Mouse (Mus musculus): ENCODE results near the gene Fam214a.
"Not testable (repeated sequence)": the region's sequence is repeated elsewhere in the genome, so short reads cannot be mapped to it uniquely, and the experiment has no call there.

The Fam214a gene

GRCm38 (mm10) chr9:74981663-74982111, 29.0 kb downstream of the Fam214a start:
- DNase-seq (ENCODE audit: low read depth) = no peak

GRCm38 (mm10) chr9:74982193-74982592, 29.5 kb downstream of the Fam214a start:
- DNase-seq (ENCODE audit: low read depth) = no peak

GRCm38 (mm10) chr9:74982722-74983121, 30.0 kb downstream of the Fam214a start:
- DNase-seq (ENCODE audit: low read depth) = not testable (repeated sequence)

- DNase-seq (ENCODE audit: low read depth) = no peak
Measured at GRCm38 (mm10) chr9:74985173-74985715, 32.6 kb downstream of the Fam214a start.

DNA sequence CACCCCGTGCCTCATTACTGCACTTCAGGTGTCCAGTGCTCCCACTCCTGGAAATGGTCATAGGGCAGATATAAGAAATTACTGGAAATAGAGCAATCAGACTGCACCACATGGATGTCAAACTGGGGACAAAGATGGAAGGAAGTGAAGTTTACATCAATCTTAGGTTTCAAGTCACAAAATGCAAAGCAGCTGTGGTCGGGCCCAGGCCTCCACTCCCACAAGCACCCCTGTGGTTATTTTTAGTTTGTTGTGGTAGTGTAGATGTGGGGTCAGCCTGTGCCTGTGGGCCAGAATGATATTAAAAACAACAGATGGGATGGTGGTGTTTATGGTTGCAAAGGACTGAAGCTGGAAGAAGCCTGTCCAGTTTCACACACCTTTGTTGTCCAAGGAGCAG, 33.1 kb downstream of the Fam214a start:
- no peak for DNase-seq (ENCODE audit: low read depth)

GRCm38 (mm10) chr9:74988893-74989460, 36.3 kb downstream of the Fam214a start:
- DNase-seq (ENCODE audit: low read depth) = no peak

- DNase-seq (ENCODE audit: low read depth) = no peak
Measured at GRCm38 (mm10) chr9:74989990-74990389, 37.3 kb downstream of the Fam214a start.

DNA sequence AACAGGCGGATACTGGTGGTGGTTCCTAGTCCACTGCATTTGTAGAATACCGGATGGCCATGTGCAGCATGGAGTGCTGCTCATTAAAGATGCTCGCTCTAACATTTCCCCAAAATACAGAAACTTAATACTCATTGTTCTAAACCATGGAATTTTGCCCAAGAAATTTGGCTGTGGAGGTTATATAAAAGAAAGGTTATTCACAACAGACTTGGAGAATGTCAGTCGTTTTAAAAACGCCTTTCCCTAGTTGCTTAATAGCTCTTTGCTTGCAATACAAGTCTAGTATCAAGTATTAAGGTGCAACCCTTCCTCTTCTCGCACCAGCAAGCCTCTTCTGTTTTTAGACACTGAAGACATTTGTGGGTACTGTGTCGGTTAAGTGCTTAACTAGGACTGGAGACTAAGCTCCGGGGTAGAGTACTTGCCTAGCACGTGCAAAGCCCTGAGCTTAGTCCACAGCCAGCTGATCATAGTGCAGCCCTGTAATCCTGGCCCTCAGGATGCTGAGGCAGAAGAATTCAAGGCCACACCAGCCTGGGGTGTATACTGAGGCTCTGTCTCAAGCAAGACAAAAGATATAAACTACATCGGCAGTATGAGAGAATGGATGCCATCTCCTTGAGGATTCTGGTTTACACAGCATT, 42.0 kb downstream of the Fam214a start:
- no peak for DNase-seq (ENCODE audit: low read depth)

DNA sequence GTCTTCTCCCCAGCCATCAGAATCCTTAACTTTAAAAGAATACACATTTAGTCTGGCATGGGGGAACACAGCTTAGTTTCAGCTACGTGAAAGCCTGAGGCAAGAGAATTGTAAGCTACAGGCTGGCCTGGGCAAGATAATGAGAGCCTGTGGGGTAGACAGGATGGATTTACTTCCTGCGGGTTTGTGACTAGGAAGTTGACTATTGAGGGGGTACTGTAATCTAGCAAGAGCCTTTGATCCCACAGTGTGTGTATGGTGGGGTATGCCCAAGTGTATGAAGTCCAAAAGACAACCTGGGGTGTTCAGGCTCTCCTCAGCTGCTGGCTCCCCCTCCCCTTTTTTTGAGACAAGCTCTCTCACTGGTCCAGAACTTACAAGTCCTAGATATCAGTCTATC, 43.7 kb downstream of the Fam214a start:
- DNase-seq (ENCODE audit: low read depth) = no peak

DNA sequence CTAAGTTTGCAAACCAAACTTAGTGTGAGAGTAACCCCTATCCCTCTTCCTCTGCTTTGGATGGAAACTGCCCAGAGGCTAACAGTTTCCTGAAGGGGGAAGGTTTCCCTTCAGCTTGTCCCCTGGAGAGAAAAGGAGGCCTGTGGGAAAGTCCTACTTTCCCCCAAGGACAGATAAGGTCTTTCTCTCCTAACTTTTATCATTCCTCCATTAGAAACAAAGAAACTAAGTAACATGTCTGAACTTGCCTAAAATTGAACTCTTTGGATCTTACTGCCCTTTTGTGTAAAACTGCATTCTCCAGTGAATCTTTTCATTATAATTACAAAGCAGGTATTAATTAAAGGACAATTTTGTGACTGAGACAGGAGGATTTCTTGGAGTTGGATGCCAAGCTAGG, 45.3 kb downstream of the Fam214a start:
- no peak for DNase-seq (ENCODE audit: low read depth)

DNA sequence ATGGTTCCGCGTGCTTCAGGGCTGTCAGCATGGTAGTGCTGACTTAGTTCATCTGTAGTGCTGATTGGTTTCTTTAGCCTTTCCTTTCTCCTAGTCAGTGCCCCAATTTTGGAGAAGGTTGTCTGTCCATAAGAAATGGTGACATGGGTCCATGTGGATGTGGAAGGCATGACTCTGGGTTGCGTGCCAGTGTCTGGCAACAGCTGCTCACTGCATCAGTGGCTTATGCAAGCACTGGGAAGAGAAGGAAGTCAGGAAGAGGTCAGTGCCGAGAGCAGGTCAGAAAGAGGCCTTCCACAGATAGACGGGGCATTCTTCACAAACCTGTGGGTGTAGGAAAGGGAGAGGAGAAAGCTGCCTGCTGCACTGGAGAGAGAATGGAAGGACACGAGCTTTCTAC, 48.3 kb downstream of the Fam214a start:
- no peak for DNase-seq (ENCODE audit: low read depth)

- no peak for DNase-seq (ENCODE audit: low read depth)
Measured at GRCm38 (mm10) chr9:75001611-75002204, 49.0 kb downstream of the Fam214a start.

DNA sequence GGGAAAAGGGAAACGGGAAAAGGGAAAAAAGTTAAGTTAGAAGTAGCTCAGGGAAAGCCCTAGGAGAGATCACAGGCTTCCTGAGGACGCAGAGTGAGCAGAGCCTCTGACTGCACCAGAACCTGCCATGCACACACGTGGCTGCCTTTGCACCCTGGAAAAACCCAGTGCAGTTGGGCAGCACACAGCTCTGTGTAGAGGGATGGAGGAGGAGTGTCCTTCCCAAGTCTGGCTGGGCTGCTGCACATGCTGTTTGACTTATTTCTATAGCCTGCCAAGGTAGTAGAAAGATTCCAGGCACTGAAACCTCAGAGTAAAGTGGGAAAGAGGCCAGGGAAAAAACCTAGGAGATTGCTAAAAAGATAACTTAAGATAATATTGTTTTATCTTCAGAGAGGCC, 49.6 kb downstream of the Fam214a start:
- DNase-seq (ENCODE audit: low read depth) = no peak

DNA sequence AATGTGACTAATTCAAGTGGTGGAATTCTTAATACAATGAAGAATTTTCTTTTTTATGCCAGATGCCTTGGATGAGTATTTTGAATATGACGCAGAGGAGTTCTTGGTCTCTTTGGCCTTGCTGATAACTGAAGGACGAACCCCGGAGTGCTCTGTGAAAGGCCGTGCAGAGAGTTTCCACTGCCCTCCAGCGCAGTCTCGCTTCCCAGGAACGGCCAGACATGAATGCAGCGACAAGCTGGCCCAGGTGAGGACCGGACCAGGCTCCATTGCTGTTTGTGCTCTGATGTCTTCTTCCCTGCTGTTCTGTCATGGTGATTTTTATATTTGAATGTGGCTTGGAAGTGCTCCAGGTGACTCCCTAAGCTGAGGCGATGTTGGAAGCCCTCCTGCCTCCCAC, 51.5 kb downstream of the Fam214a start:
- no peak for DNase-seq (ENCODE audit: low read depth)

DNA sequence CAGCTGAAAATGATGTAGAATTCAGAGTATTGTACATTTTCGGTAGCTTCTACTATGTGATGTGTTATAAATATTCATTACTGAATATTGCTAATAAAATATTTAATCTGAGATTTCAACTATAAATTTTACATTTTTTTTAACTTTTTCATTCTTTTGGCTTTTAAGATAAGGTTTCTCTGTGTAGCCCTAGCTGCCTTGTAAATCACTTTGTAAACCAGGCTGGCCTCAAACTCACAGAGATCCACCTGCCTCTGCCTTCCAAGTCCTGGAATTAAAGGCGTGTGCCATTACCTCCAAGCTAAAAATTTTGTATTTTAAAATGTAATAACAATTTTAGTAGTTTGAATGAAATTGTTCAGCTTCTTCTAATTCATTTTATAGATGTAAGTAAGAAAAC, 63.9 kb downstream of the Fam214a start:
- no peak for DNase-seq (ENCODE audit: low read depth)

DNA sequence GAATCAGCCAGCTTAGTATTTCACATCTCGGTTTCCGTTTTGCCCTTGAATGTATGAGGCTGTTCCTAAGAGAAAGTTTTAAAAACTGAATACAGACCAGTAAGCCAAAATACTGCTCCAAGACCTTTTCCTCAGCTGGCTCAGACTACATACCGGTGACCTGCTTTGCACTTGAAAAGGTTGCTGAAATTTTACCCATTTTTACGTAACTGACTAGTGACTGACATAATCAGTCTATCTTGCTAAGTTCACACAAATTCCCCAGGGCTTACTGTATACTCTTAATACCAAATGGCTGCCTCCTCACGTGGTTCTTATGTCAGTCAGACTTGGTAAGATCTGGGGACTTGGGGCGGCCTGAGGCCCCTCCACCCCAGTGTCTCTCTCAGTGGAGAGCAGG, 66.5 kb downstream of the Fam214a start:
- no peak for DNase-seq (ENCODE audit: low read depth)

DNA sequence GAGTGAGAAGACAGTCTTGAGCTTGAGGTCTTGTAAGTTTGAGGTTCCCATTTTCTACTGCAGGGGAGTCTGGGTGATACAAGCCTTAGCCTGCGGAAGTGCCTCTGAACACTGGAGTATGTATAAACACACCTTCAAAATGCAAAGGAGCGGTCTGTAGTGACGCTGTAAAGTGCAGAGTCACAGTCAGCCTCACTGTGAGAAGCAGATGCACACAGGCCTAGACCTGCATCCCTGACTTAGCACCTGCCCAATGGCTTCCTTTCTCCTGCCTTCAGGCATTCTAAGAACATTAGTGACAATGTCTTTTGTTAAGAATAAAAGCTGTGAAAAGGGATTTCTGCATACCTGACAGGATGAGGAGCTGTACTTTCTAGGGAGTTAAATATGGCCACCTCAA, 66.9 kb downstream of the Fam214a start:
- no peak for DNase-seq (ENCODE audit: low read depth)

DNA sequence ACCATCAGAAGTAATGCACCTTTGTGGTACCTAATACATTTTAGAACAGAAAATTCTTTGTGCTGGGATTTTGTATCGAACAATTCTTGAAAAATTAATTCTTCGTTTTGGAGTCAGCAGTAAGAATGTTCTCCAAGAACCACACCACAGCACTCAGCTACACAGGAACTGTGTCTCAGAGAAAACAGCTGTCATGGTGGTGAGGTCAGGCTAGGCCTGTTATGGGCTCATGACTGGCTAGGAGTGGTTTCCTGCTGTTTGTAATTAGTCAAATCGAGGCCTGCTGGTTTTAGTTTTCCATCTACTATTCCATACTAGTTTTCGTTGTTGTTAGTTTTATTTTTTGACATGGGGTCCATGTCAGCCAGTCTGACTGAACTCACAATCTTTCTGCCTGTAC, 67.9 kb downstream of the Fam214a start:
- DNase-seq (ENCODE audit: low read depth) = no peak

DNA sequence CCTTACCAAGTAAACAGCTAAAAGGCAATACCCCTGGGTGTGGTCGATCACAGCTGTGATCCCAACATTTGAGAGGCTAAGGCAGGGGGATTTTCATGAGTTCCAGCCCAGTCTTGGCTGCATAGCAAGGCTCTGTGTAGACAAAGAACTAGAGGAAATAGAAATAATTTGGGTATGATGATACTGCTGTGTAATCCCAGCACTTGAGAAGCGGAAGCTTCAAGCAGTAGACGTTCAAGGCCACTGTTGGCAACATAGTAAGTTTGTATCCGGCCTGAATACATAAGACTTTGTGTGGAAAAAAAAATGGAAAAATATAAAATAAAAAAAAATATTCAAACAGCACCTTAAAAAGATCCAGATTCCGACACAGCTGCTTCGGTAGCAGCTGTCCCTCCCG, 69.9 kb downstream of the Fam214a start:
- no peak for DNase-seq (ENCODE audit: low read depth)

DNA sequence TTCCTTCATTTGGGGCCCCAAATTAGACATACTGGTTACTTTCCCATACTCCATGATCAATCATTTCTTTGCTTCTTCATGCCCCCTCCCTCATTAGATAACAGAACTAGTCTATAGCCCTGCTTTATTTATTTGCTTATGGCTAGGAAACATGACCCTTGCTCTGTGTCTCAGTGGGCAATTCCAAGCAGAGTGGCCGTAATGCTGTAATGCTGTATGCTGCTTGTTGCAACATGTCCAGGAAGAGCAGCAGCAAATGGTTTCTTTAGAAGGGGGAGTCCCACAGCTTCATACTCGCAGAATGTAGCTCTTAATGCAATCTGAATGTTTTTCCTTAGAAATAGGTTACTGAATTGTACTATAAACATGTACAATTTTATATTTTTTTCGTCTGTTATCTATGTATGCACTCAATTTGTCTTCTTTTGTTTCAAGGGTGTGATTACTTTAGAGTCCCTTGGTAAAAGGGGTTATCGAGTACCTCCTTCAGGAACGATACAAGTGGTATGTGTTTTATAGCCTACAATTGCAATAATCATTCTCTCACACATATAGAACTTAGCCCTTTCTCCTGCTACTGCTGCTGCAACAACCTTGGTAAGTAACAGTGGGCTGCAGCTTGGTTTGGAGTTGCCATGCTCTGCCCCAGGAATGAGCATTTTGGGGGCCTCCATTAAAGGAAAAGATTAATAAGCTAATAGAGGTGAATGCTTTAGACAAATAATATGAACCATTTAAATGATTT, 70.6 kb downstream of the Fam214a start:
- no peak for DNase-seq (ENCODE audit: low read depth)

GRCm38 (mm10) chr9:75024089-75024488, 71.4 kb downstream of the Fam214a start:
- DNase-seq (ENCODE audit: low read depth) = no peak

DNA sequence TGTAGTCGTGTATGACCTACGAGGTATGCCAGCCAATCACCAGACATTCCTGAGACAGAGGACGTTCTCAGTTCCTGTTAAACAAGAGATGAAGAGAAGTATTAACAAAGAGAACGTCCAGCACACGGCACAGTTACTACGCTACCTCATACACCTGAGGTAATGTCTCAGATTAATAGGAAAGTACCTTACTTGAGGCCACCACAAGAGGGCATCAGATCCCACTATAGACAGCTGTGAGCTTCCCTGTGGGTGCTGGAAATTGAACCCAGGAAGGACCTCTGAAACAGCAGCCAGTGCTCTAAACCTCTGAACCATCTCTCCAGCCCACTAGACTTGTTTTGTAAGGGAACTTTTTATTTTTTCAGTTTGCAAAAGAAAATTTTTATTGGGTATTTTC, 73.0 kb downstream of the Fam214a start:
- DNase-seq (ENCODE audit: low read depth) = no peak

- no peak for DNase-seq (ENCODE audit: low read depth)
Measured at GRCm38 (mm10) chr9:75032408-75032807, 79.7 kb downstream of the Fam214a start.
